Mouse (Mus musculus): ENCODE data around the gene Olfr48. TPM values are rescaled to one million over a fixed set of nuclear protein-coding genes. Genes with fewer than 3 reads are reported as not detected.

The Olfr48 gene
- polyA plus RNA-seq, 1 experiment from 2014 or later = not detected

Other genes starting within 250 kb of the Olfr48 start
- not detected in 2 replicates for gene Olfr1247, start 234.1 kb downstream of the Olfr48 start, polyA plus RNA-seq (2015; fragmentation: Nextera tagmentation; extraction: Ambion mirVana)
- not detected in 2 replicates for gene Olfr1248, start 230.0 kb downstream of the Olfr48 start, polyA plus RNA-seq (2015; fragmentation: Nextera tagmentation; extraction: Ambion mirVana)
- gene Olfr1249, start 213.2 kb downstream of the Olfr48 start, polyA plus RNA-seq (2015; fragmentation: Nextera tagmentation; extraction: Ambion mirVana) = not detected in 2 replicates
- not detected in 2 replicates for gene Olfr1250, start 186.7 kb downstream of the Olfr48 start, polyA plus RNA-seq (2015; fragmentation: Nextera tagmentation; extraction: Ambion mirVana)
- gene Olfr1251, start 176.3 kb downstream of the Olfr48 start, polyA plus RNA-seq (2015; fragmentation: Nextera tagmentation; extraction: Ambion mirVana) = not detected in 2 replicates
- gene Olfr1252, start 123.2 kb downstream of the Olfr48 start, polyA plus RNA-seq (2015; fragmentation: Nextera tagmentation; extraction: Ambion mirVana) = not detected in 2 replicates
- not detected in 2 replicates for gene Olfr1253, start 91.1 kb downstream of the Olfr48 start, polyA plus RNA-seq (2015; fragmentation: Nextera tagmentation; extraction: Ambion mirVana)
- not detected in 2 replicates for gene Olfr1254, start 54.6 kb downstream of the Olfr48 start, polyA plus RNA-seq (2015; fragmentation: Nextera tagmentation; extraction: Ambion mirVana)
- gene Olfr1255, start 36.2 kb downstream of the Olfr48 start, polyA plus RNA-seq (2015; fragmentation: Nextera tagmentation; extraction: Ambion mirVana) = not detected in 2 replicates
- gene Olfr1256, start 6.7 kb downstream of the Olfr48 start, polyA plus RNA-seq (2015; fragmentation: Nextera tagmentation; extraction: Ambion mirVana) = not detected in 2 replicates
- not detected in 2 replicates for gene Olfr1257, start 30.2 kb upstream of the Olfr48 start, polyA plus RNA-seq (2015; fragmentation: Nextera tagmentation; extraction: Ambion mirVana)
- gene Olfr1258, start 79.1 kb upstream of the Olfr48 start, polyA plus RNA-seq (2015; fragmentation: Nextera tagmentation; extraction: Ambion mirVana) = not detected in 2 replicates
- gene Olfr1259, start 100.5 kb upstream of the Olfr48 start, polyA plus RNA-seq (2015; fragmentation: Nextera tagmentation; extraction: Ambion mirVana) = not detected in 2 replicates
- not detected in 2 replicates for gene Olfr1260, start 126.1 kb upstream of the Olfr48 start, polyA plus RNA-seq (2015; fragmentation: Nextera tagmentation; extraction: Ambion mirVana)
- gene Olfr1261, start 143.0 kb upstream of the Olfr48 start, polyA plus RNA-seq (2015; fragmentation: Nextera tagmentation; extraction: Ambion mirVana) = not detected in 2 replicates
- gene Olfr1262, start 151.9 kb upstream of the Olfr48 start, polyA plus RNA-seq (2015; fragmentation: Nextera tagmentation; extraction: Ambion mirVana) = not detected in 2 replicates
- not detected in 2 replicates for gene Olfr1263, start 163.9 kb upstream of the Olfr48 start, polyA plus RNA-seq (2015; fragmentation: Nextera tagmentation; extraction: Ambion mirVana)
- gene Olfr1264, start 177.4 kb upstream of the Olfr48 start, polyA plus RNA-seq (2015; fragmentation: Nextera tagmentation; extraction: Ambion mirVana) = not detected in 2 replicates
- not detected in 2 replicates for gene Olfr1265, start 187.1 kb upstream of the Olfr48 start, polyA plus RNA-seq (2015; fragmentation: Nextera tagmentation; extraction: Ambion mirVana)
- gene Olfr140, start 215.4 kb upstream of the Olfr48 start, polyA plus RNA-seq (2015; fragmentation: Nextera tagmentation; extraction: Ambion mirVana) = not detected in 2 replicates